Mouse (Mus musculus) lung, adult 2 months (tissue): ENCODE results near the gene Olfr519.

Experiments used
- CTCF ChIP-seq: fragments of 200-500 bp; IDR thresholded peaks from 2 replicates; pipeline ENCODE4 v1.5.1; 2011; ENCODE audit warnings: mild to moderate bottlenecking, low read length, control low read depth; ENCODE audit not compliant: insufficient read depth
- POLR2A ChIP-seq: fragments of 200-500 bp; IDR thresholded peaks from 2 replicates; pipeline ENCODE4 v1.6.1; 2011; ENCODE audit warnings: low read depth, mild to moderate bottlenecking, control low read depth, low read length, borderline replicate concordance; ENCODE audit errors: extremely low read depth

DNA sequence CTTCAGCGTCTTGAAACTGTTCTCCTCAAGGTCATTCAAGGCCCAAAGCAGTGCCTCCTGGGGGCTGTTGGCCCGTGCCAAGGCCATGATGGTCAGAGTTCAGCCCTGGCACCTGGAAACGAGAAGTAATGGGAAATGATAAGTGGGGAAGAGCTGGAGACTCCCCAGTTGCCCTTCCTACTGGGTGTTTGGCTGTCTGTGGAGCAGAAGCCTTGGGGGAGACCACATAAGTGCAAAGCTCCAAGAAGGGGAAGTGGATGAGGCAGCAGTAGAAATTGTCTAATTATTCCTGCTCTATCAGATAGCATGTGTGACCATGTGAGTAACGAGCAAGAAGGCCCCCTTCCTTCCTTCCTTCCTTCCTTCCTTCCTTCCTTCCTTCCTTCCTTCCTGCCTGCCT, 32.8 kb upstream of the Olfr519 start:
- TF ChIP-seq CTCF (no peak), POLR2A (no peak)
